Mouse (Mus musculus): ENCODE data around the gene C5ar1.

DNA sequence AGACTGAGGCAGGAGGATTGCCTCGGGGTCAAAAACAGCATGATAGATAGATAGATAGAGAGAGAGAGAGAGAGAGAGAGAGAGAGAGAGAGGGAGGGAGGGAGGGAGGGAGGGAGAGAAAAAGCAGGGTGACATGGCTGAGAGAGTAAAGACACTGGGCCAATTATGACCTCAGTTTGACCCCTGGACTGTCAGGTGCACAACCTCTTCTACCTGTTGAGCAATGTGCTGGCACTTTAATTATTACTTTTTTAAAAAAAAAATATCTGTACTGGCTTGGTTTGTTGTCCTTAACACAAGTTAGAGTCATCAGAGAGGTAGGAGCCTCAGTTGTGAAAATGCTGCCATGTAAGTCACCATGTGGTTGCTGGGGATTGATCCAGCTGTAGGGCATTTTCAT, 28.5 kb upstream of the C5ar1 start:
- TF ChIP-seq GATA1 (IDR thresholded peaks at IDR 0.05; ENCODE audit: low read length) (no peak), TAL1 (IDR thresholded peaks at IDR 0.05; ENCODE audit: low read length) (no peak)

All from erythroblast, embryonic 14.5 days (primary cell).